Mouse (Mus musculus): ENCODE data around the gene Gpr161. TPM values are rescaled to one million over a fixed set of nuclear protein-coding genes. Genes with fewer than 3 reads are reported as not detected.

The Gpr161 gene
- 2.0 and 2.5 TPM in 2 replicates for polyA plus RNA-seq (2014; fragmentation: Nextera tagmentation; extraction: Ambion mirVana)

- no peak within 1 kb of the TSS for H3K9ac ChIP-seq (ENCODE audit: low read length)
- no peaks in the 10 kb centered on the region for H3K4me1 ChIP-seq (ENCODE audit: control insufficient read depth, insufficient read depth, low read length)
- DNase-seq (ENCODE audit: low spot score) (no peak), ATAC-seq (ENCODE audit: insufficient read depth, low FRiP score, low TSS enrichment) (no peak)
- H3K27me3 ChIP-seq (ENCODE audit: control insufficient read depth, insufficient read depth, low read length), result no peaks in the 10 kb centered on the region
- H3K27ac ChIP-seq (ENCODE audit: low read depth, low read length), result no peak within 1 kb of the TSS
- no peaks in the 10 kb centered on the region for H3K36me3 ChIP-seq (ENCODE audit: control insufficient read depth, insufficient read depth, low read length)
- H3K4me3 ChIP-seq (ENCODE audit: low read depth, low read length), result no peak within 1 kb of the TSS
- no peaks in the 10 kb centered on the region for H3K9me3 ChIP-seq (ENCODE audit: control insufficient read depth, low read length)
- 96% methylated on average over 1 of the region's 1 CpGs for WGBS
- H3K4me2 ChIP-seq (ENCODE audit: low read depth), result no peak within 1 kb of the TSS
Measured at GRCm38 (mm10) chr1:165295489-165295888, at the start of gene Gpr161. TSS of gene Gpr161 (plus strand) at chr1:165295789.

DNA sequence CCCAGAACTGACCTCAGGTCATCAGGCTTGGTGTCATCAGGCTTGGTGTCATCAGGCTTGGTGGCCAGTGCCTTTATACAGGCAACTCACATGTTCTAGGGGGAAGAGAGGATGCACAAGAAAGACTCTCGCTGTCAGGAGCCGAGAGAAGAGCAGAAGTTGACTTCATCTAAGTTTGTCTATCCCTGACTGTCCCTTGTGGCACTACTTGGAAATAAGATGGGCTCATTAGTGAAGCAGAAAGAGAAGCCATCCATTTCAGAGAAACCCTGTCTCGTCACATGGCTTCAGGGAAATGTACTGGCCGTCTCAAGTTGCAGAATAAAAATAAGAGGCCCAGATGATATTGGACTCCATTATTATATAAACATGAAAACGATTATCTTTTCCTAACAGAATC is 49.0 kb upstream of the Gpr161 start:
- 83% methylated on average over 5 of the region's 5 CpGs for WGBS
- Histone ChIP-seq H3K9me3 (ENCODE audit: control insufficient read depth, low read length) (no peaks in the 10 kb centered on the region), H3K4me1 (ENCODE audit: control insufficient read depth, insufficient read depth, low read length) (no peaks in the 10 kb centered on the region), H3K36me3 (ENCODE audit: control insufficient read depth, insufficient read depth, low read length) (no peaks in the 10 kb centered on the region), H3K27ac (ENCODE audit: low read depth, low read length) (no peak overlapping the region), H3K4me2 (ENCODE audit: low read depth) (no peak overlapping the region), H3K27me3 (ENCODE audit: control insufficient read depth, insufficient read depth, low read length) (no peaks in the 10 kb centered on the region), H3K4me3 (ENCODE audit: low read depth, low read length) (no peak overlapping the region), H3K9ac (ENCODE audit: low read length) (no peak overlapping the region)
- ATAC-seq (ENCODE audit: insufficient read depth, low FRiP score, low TSS enrichment) (no peak), DNase-seq (ENCODE audit: low spot score) (no peak)

GRCm38 (mm10) chr1:165247085-165247484 is 48.5 kb upstream of the Gpr161 start:
- Histone ChIP-seq H3K9ac (ENCODE audit: low read length) (no peak overlapping the region), H3K9me3 (ENCODE audit: control insufficient read depth, low read length) (no peaks in the 10 kb centered on the region), H3K27me3 (ENCODE audit: control insufficient read depth, insufficient read depth, low read length) (no peaks in the 10 kb centered on the region), H3K4me2 (ENCODE audit: low read depth) (no peak overlapping the region), H3K4me3 (ENCODE audit: low read depth, low read length) (no peak overlapping the region), H3K27ac (ENCODE audit: low read depth, low read length) (no peak overlapping the region), H3K36me3 (ENCODE audit: control insufficient read depth, insufficient read depth, low read length) (no peaks in the 10 kb centered on the region), H3K4me1 (ENCODE audit: control insufficient read depth, insufficient read depth, low read length) (no peaks in the 10 kb centered on the region)
- ATAC-seq (ENCODE audit: insufficient read depth, low FRiP score, low TSS enrichment), result no peak
- no peak for DNase-seq (ENCODE audit: low spot score)
- WGBS, result 68% methylated on average over 5 of the region's 5 CpGs

GRCm38 (mm10) chr1:165247788-165248187 is 47.8 kb upstream of the Gpr161 start:
- H3K27me3 ChIP-seq (ENCODE audit: control insufficient read depth, insufficient read depth, low read length), result no peaks in the 10 kb centered on the region
- ATAC-seq (ENCODE audit: insufficient read depth, low FRiP score, low TSS enrichment), result no peak
- 93% methylated on average over 3 of the region's 3 CpGs for WGBS

DNA sequence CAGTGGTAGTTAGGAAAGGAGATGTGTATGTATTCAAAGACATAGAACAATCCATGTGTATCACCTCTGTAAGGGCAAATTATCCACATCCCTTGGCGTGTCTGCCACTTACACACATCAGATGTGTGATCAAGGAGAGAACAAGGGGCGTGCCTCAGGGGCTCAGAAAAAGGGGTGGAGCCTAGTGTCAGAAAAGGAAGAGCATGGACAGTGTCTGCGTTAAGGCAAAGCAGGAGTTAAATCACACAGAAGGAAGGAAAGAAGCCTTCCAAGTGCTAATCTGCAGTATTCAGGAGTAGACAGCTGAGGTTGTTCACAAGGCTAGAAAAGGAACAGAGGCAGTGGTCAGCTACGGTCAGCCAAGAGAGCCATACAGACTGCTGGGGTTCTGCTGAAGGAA is 46.7 kb upstream of the Gpr161 start:
- H3K27me3 ChIP-seq (ENCODE audit: control insufficient read depth, insufficient read depth, low read length), result no peaks in the 10 kb centered on the region
- no peak overlapping the region for H3K4me3 ChIP-seq (ENCODE audit: low read depth, low read length)
- no peak overlapping the region for H3K4me2 ChIP-seq (ENCODE audit: low read depth)
- WGBS, result 68% methylated on average over 4 of the region's 4 CpGs
- no peaks in the 10 kb centered on the region for H3K4me1 ChIP-seq (ENCODE audit: control insufficient read depth, insufficient read depth, low read length)
- no peak overlapping the region for H3K9ac ChIP-seq (ENCODE audit: low read length)
- H3K9me3 ChIP-seq (ENCODE audit: control insufficient read depth, low read length), result no peaks in the 10 kb centered on the region
- H3K27ac ChIP-seq (ENCODE audit: low read depth, low read length), result no peak overlapping the region
- no peaks in the 10 kb centered on the region for H3K36me3 ChIP-seq (ENCODE audit: control insufficient read depth, insufficient read depth, low read length)
- DNase-seq (ENCODE audit: low spot score), result no peak
- no peak for ATAC-seq (ENCODE audit: insufficient read depth, low FRiP score, low TSS enrichment)

More at GRCm38 (mm10) chr1:165247788-165248187, 47.8 kb upstream of the Gpr161 start:
- Histone ChIP-seq H3K36me3 (ENCODE audit: control insufficient read depth, insufficient read depth, low read length) (no peaks in the 10 kb centered on the region), H3K4me1 (ENCODE audit: control insufficient read depth, insufficient read depth, low read length) (no peaks in the 10 kb centered on the region), H3K9ac (ENCODE audit: low read length) (no peak overlapping the region), H3K9me3 (ENCODE audit: control insufficient read depth, low read length) (no peaks in the 10 kb centered on the region), H3K4me2 (ENCODE audit: low read depth) (no peak overlapping the region), H3K4me3 (ENCODE audit: low read depth, low read length) (no peak overlapping the region), H3K27ac (ENCODE audit: low read depth, low read length) (no peak overlapping the region)
- no peak for DNase-seq (ENCODE audit: low spot score)

GRCm38 (mm10) chr1:165250546-165250945 is 45.0 kb upstream of the Gpr161 start:
- DNase-seq (ENCODE audit: low spot score) (no peak), ATAC-seq (ENCODE audit: insufficient read depth, low FRiP score, low TSS enrichment) (no peak)
- Histone ChIP-seq H3K9me3 (ENCODE audit: control insufficient read depth, low read length) (no peaks in the 10 kb centered on the region), H3K27ac (ENCODE audit: low read depth, low read length) (no peak overlapping the region), H3K4me2 (ENCODE audit: low read depth) (no peak overlapping the region), H3K36me3 (ENCODE audit: control insufficient read depth, insufficient read depth, low read length) (no peaks in the 10 kb centered on the region), H3K4me1 (ENCODE audit: control insufficient read depth, insufficient read depth, low read length) (no peaks in the 10 kb centered on the region), H3K4me3 (ENCODE audit: low read depth, low read length) (no peak overlapping the region), H3K9ac (ENCODE audit: low read length) (no peak overlapping the region), H3K27me3 (ENCODE audit: control insufficient read depth, insufficient read depth, low read length) (no peaks in the 10 kb centered on the region)
- WGBS, result 92% methylated on average over 2 of the region's 2 CpGs

DNA sequence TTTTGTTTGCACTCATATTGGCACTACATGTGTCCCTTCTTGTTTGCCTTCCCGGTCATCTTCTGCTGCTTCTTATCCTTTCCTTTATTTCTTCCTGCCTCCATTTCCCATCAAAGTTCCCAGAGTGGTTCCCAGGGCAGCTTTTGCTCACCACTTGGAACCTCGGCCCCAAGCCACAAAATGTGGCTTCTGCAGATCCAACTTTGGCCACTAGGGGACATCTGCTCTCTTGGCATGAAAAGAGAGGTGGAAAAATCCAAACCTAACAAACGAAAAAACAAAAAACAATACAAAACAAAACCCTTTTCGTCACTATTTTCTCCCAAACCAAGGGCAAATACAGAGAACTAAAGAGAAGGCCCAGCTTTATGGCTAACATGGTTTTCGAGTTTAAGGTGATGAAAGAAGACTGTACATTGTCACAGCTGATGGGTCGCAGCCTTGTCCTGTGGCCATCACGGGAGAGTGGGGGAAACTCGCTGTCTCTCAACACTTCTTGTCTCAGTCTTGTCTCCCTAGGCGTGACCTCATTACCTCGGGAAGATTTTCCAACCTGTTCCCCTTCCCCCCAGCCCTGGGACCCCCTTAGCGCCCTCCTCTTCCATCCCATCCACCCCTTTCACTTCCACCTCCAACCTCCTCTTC is 43.4 kb upstream of the Gpr161 start:
- no peak overlapping the region for H3K9ac ChIP-seq (ENCODE audit: low read length)
- no peak overlapping the region for H3K27ac ChIP-seq (ENCODE audit: low read depth, low read length)
- H3K4me1 ChIP-seq (ENCODE audit: control insufficient read depth, insufficient read depth, low read length), result no peaks in the 10 kb centered on the region
- DNase-seq (ENCODE audit: low spot score) (peak; percentile 62), ATAC-seq (ENCODE audit: insufficient read depth, low FRiP score, low TSS enrichment) (no peak)
- no peak overlapping the region for H3K4me3 ChIP-seq (ENCODE audit: low read depth, low read length)
- H3K4me2 ChIP-seq (ENCODE audit: low read depth), result no peak overlapping the region
- 46% methylated on average over 11 of the region's 11 CpGs for WGBS
- no peaks in the 10 kb centered on the region for H3K9me3 ChIP-seq (ENCODE audit: control insufficient read depth, low read length)
- H3K36me3 ChIP-seq (ENCODE audit: control insufficient read depth, insufficient read depth, low read length), result no peaks in the 10 kb centered on the region
- no peaks in the 10 kb centered on the region for H3K27me3 ChIP-seq (ENCODE audit: control insufficient read depth, insufficient read depth, low read length)

- 88% methylated on average over 6 of the region's 6 CpGs for WGBS
- ATAC-seq (ENCODE audit: insufficient read depth, low FRiP score, low TSS enrichment) (no peak), DNase-seq (ENCODE audit: low spot score) (no peak)
- H3K9me3 ChIP-seq (ENCODE audit: control insufficient read depth, low read length), result no peaks in the 10 kb centered on the region
- H3K27me3 ChIP-seq (ENCODE audit: control insufficient read depth, insufficient read depth, low read length), result no peaks in the 10 kb centered on the region
- no peak overlapping the region for H3K4me2 ChIP-seq (ENCODE audit: low read depth)
- H3K36me3 ChIP-seq (ENCODE audit: control insufficient read depth, insufficient read depth, low read length), result no peaks in the 10 kb centered on the region
- H3K4me3 ChIP-seq (ENCODE audit: low read depth, low read length), result no peak overlapping the region
- H3K27ac ChIP-seq (ENCODE audit: low read depth, low read length), result no peak overlapping the region
- H3K9ac ChIP-seq (ENCODE audit: low read length), result no peak overlapping the region
- no peaks in the 10 kb centered on the region for H3K4me1 ChIP-seq (ENCODE audit: control insufficient read depth, insufficient read depth, low read length)
Measured at GRCm38 (mm10) chr1:165274946-165275345, 20.6 kb upstream of the Gpr161 start.

GRCm38 (mm10) chr1:165280741-165281140 is 14.8 kb upstream of the Gpr161 start:
- Histone ChIP-seq H3K27ac (ENCODE audit: low read depth, low read length) (peak overlapping the region; percentile 88; the same call in 1 of the 2 replicates), H3K4me3 (ENCODE audit: low read depth, low read length) (peak overlapping the region; percentile 80), H3K36me3 (ENCODE audit: control insufficient read depth, insufficient read depth, low read length) (no peaks in the 10 kb centered on the region), H3K9me3 (ENCODE audit: control insufficient read depth, low read length) (no peaks in the 10 kb centered on the region), H3K27me3 (ENCODE audit: control insufficient read depth, insufficient read depth, low read length) (no peaks in the 10 kb centered on the region), H3K4me1 (ENCODE audit: control insufficient read depth, insufficient read depth, low read length) (peaks cover 12% of the 10 kb centered on the region), H3K4me2 (ENCODE audit: low read depth) (peak overlapping the region; percentile 84), H3K9ac (ENCODE audit: low read length) (peak overlapping the region; percentile 90)
- 25% methylated on average over 10 of the region's 10 CpGs for WGBS
- DNase-seq (ENCODE audit: low spot score) (no peak), ATAC-seq (ENCODE audit: insufficient read depth, low FRiP score, low TSS enrichment) (no peak)

All from neural tube, embryonic 11.5 days (tissue).